Mouse (Mus musculus) right cerebral cortex, postnatal 14 days (tissue): ENCODE results near the gene Fam222a.

ENCODE experiments used
- DNase-seq: peaks from one replicate; pipeline ENCODE4 v3.0.0; 2022

Fam222a gene

DNA sequence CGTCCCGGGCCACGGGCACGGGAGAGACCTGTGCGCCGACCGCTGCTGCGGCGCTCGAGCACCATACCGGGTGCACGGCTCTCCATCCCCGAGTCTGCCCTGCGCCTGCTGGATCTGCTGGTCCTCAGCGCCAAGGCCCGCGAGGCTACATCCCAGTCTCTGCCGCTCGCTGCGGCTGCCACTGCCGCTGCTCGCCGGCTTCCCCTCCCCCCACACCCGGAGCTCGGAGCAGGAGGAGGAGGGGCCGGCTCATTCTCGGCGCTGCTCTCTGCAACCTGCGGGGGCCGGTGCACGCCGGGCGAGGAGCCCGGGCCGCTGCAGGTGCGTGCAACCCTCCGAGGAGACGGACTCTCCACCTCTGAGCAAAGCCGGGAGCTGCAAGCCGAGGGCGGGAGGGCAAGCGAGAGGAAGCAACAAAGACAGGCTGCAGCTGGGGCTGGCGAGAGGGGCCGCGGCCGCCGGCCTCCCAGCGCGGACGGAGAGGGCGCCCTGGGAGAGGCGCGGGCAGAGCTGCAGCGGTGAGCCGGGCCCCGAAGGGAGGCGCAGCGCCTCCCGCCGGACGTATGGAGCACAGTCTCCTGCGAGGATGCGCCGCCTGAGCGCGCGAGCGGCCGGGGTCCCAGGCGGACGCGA lies at the start of gene Fam222a:
Fam222a (plus strand) TSS at position 452 of the 633 bp plus-strand sequence.
- DNase-seq = peak; percentile 70

GRCm38 (mm10) chr5:114528355-114528754 lies 39.5 kb upstream of the Fam222a start:
- DNase-seq = no peak

DNA sequence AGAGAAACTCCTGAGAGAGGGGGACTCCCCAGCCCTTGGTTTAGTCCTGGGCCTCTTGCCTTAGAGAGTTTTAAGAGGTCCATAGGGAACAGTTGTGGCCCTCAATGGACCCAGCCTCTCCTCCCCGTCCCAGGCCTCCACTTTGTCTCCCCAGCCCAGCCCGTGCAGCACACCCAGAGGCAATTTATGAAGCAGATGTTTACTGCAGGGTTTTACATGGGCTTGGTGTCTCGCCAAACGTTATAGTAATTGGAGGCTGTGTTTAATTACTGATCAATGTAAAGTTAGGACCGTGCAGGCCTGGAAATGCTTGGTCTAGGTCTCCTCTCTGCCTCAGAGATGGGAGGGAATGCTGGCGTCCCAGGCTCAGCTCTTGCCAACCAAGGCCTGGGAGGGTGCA lies 37.5 kb upstream of the Fam222a start:
- no peak for DNase-seq

DNA sequence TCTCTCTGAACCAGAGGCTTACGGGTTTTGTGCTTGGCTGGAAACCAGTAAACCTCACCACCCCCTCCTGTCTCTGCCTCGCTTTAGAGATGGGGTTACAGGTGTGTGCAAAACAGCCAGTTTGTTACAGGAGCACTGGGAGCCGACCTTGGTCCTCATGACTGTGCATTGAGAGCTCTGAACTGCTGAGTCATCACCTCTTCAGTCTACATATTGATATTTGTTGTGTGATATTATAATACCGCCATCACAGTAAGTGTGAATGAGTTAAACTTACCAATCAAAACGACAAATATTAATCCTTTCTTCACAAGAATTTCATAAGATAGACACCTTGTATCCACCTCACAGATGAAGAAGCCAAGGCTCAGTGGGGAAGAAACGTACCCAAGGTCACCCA lies 35.8 kb upstream of the Fam222a start:
- DNase-seq = no peak

GRCm38 (mm10) chr5:114537308-114538020 lies 30.4 kb upstream of the Fam222a start:
- no peak for DNase-seq

- DNase-seq = no peak
Observed at GRCm38 (mm10) chr5:114538021-114538405, 29.8 kb upstream of the Fam222a start.

DNA sequence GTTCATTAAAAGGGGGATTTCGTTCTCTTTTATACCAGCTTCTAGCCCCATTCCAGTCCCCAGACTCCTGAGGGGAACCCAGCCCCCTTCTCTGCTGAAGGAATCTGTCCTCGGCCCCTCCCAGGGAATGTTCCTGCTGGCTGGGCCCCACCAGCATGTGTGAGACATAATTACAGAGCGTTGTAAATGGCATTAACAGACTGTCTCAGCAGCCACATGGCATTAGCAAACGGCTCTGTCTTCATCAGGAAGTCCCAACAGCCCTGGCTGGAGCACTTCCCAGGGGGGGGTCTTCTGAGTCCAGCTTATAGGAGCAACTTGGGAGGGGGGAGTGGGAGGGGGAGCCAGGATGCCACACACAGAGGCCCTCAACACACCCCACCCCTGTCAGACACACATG lies 29.1 kb upstream of the Fam222a start:
- DNase-seq = no peak

DNA sequence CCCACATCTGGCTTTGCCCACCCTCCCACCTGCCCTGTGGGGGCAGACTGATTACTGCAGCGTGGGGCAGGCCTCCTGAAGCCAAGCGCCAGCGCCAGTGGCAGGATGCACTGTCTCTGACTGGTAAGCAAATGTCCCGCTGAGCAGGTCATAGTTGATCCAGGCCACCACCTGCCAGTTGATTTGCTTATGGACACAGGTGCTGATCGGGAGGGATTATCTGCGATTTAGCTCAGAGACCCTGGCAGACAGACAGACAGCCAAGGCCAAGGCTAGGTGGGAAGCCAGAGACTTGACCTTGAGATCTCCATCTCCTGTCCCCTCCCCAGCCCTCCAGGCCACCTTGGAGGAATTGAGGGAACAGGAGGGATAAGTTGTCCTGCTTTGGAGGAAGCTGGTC lies 28.1 kb upstream of the Fam222a start:
- no peak for DNase-seq

- DNase-seq = no peak
Observed at GRCm38 (mm10) chr5:114541656-114542445, 26.0 kb upstream of the Fam222a start.

GRCm38 (mm10) chr5:114543656-114544055 lies 24.2 kb upstream of the Fam222a start:
- DNase-seq = no peak

GRCm38 (mm10) chr5:114544205-114544604 lies 23.6 kb upstream of the Fam222a start:
- DNase-seq = no peak

- no peak for DNase-seq
Observed at GRCm38 (mm10) chr5:114545076-114545475, 22.7 kb upstream of the Fam222a start.

DNA sequence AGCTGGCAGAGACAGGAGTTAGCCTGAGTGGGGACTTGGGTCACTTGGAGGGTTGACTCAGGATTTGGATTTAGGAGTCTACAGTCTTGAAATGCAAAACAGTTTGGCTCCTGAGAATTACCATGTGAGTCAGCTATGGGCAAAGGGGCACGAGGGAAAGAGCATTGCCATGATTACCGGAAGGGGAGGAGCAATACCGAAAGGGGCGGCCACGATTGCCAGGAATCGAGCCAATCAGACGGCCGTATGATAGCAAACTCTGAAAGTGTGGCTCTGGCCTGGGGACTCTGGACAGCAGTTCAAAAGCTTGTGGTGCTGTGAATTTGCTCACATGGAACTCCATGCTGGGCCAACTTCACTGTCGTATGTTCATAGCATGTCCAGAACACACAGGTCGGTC lies 18.8 kb upstream of the Fam222a start:
- DNase-seq = no peak

DNA sequence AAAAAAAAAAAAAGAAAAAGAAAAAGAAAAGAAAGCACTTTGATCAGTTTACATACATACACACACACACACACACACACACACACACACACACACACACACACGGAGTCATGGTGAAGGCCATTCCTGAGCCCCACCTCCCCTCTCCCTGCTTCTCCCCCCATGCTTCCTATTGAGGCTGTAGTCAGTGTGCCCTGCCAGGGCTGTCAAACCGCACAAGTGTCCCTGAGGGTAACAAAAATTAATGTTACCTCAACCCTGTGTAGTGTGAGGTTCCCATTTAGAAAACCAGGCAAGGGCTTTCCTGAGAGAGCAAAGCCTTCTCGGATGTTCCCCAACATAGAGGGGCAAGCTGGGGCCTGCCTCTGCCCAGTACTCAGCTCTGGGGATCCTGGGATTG lies 18.0 kb upstream of the Fam222a start:
- DNase-seq = no peak

GRCm38 (mm10) chr5:114550431-114550830 lies 17.4 kb upstream of the Fam222a start:
- DNase-seq = no peak

DNA sequence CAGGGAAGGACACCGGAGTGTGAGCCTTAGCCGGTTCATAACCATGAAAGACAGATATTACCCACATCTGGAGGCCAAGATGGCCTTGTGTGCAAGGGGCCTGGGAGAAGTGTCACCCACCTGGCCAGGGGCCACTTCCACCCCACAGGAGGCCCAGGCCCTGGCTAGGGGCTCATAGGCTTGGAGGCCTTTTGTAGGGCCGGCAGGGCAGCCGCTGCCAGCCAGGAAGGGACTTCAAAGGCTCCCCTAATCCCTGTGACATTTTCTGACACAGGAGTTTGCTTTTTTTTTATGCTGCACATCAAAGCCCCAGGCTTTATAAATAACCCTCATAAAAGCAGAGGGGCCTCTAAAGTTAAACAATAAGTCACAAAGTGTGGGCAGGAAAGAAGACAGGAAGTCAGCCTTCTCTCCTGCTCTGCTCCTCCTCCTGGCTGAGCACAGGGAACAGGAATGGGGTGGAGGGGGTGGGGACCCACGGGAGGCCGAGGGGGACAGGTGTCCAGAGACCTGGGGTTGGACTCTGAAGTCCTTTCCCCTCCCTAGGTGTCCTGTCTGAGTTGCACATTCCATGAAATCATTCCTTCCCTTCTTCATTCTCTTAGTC lies 16.8 kb upstream of the Fam222a start:
- no peak for DNase-seq

GRCm38 (mm10) chr5:114552507-114553208 lies 15.2 kb upstream of the Fam222a start:
- DNase-seq = no peak

- no peak for DNase-seq
Observed at GRCm38 (mm10) chr5:114553706-114554105, 14.1 kb upstream of the Fam222a start.

GRCm38 (mm10) chr5:114555424-114555823 lies 12.4 kb upstream of the Fam222a start:
- no peak for DNase-seq

DNA sequence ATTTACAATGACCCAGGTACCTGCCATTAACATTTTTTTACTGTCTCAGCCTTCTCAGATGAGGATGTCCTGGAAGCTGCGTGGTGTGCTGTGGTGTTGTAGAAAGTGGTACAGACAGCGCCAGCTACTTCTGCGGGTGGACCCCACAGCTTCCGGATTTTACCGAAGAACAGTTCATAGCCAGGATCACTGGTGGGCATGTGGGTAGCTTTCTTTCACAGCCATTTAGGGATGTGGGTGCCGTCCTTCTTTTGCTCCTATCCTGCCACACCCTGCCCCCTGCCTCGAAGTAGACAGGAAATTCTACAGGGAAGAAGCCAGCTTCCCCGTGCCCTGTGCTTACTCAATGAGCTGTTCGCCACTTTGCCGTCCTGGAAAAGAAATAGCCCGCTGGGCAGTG lies 11.7 kb upstream of the Fam222a start:
- DNase-seq = no peak

DNA sequence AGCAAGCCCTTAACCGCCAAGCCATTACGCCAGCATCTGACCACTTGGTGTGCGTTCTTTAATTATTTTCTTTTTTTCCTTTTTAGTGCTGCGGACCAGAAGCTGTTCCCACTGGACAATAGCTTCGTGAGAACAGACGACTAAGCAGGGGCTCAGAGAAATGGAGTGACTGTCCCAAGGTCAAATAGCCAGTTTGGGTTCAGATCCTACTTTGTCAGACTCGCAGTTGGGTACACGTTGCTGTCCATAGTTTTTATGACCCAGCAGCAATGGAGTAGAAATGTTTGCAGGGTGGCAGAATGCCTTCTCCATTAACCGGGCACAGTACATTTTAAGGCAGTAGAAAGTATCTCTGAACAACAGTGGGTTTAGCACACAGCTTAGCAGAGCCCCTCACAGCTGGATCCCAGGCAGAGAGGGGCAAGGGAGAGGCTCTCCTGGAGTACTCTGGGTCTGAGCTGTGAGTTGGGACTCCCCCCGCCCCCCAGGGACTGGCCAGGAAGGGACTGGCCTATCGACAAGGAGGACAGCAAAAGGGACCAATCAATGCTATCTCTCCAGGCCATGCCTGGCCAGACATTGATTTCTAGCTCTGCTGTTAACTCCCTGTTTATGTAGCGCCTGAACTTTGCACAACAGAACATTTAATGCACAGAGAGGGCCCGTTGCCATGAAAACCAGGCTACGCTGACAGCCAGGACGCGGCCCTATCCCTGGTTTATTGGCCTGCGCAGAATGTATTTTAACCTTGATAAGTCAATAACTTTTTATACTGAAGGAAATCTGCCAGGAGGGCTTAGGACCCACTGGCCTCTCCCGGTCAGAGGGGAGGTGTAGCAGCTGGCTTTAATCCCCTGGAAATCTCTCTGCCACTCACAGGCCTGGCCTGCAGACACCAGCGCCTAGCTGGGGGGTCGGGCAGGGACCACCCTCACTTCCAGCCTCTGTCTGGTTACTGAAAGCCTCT lies 9.8 kb upstream of the Fam222a start:
- DNase-seq = no peak

DNA sequence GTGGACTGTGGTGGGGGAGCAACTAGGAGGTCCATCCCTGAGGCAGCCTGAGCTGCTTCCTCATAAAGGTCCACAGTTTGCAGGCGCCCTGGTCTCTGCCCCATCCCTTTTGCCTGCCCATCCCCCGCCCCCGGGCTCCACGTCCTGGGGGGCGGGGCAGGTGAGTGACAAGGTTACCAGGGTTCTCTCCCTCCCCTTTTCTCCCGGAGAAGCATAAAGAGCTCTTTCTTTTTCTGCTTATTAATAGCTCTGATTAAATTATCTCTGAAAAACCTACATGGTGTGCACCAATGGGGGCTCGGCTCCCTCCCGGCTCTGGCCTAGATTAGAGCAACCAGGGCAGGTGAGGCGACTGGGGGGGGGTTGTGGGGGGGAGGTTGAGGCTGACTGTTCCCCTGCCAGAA lies 7.3 kb upstream of the Fam222a start:
- DNase-seq = no peak
